Mouse (Mus musculus) T-helper 2 cell (primary cell): ENCODE results near the gene Cd300ld3.
"Not testable (repeated sequence)": the region's sequence is repeated elsewhere in the genome, so short reads cannot be mapped to it uniquely, and the experiment has no call there.

Experiments used
- in situ Hi-C: fragments of 300-600 bp; cut with MboI, MseI; formaldehyde crosslinking; loops from one replicate; pipeline ENCODE4 v1.15.1; 2025; ENCODE audit warnings: high pct_unique_total_duplicates

The Cd300ld3 gene

GRCm38 (mm10) chr11:115054537-115054936 lies 6.3 kb upstream of the Cd300ld3 start:
- in situ Hi-C loops, result no loop called here

- in situ Hi-C loops, result no loop called here
Observed at GRCm38 (mm10) chr11:115052991-115053390, 4.8 kb upstream of the Cd300ld3 start.

- in situ Hi-C loops, result no loop called here
Observed at GRCm38 (mm10) chr11:115052206-115052605, 4.0 kb upstream of the Cd300ld3 start.

DNA sequence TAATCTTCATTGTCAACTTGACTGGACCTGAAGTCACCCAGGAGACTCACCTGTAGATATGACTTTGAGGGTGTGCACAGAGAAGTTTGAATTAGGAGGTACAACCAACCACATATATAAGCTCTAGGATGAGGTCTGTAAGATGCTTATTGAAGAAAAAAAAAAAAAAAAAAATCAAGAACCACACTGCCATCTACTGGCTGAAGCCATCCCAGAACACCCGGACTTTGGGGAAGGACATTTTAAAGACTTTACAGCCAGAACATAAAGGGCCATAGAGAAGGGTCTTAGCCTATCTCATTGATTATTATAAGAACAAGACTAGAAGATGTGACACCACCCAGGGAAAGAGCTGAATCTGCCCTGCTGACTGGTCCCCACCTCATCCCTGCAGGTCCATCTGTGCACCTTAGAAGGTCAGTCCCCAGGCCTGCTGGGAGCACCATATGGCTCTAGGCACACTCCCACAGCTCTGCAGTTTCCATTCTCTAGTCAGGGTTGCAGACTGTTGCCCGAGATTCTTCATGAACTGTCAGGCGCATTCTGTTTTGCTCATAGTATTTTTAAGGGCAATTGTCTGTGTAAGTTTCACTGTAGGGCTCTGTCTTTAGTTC lies 1.2 kb upstream of the Cd300ld3 start:
- in situ Hi-C loops, result no loop called here

- in situ Hi-C loops, result loop anchor here (5.0 kb wide), 1 partner anchor 35 kb away; the partner anchor contains the start of gene Cd300c2
Observed at GRCm38 (mm10) chr11:115037669-115038068, 10.5 kb downstream of the Cd300ld3 start, which contains the start of gene Cd300ld5. Gene Cd300ld5 (minus strand): TSS chr11:115037769.

DNA sequence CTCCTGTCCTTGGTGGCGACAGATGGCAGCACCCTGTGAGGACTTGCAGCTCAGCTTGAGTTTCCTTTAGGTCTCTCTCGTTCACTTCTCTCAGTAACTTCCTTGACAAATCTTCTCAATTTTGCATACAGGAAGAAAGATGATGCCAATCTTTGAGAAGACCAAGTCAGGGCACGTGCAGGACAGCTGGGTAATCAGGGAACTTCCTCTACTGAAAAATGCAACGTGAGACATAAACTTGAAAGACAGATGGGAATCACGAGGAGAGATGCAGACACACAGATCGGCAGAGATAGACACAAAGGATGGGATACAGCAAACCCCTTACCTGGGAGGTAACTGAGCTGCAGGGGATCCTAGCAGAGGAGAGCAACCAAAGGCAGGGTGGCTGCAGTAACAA lies 21.3 kb downstream of the Cd300ld3 start, which contains the start of gene Cd300ld4:
Gene Cd300ld4 (minus strand): TSS at position 101 of the 400 bp plus-strand sequence.
- in situ Hi-C loops, result not testable (repeated sequence)

DNA sequence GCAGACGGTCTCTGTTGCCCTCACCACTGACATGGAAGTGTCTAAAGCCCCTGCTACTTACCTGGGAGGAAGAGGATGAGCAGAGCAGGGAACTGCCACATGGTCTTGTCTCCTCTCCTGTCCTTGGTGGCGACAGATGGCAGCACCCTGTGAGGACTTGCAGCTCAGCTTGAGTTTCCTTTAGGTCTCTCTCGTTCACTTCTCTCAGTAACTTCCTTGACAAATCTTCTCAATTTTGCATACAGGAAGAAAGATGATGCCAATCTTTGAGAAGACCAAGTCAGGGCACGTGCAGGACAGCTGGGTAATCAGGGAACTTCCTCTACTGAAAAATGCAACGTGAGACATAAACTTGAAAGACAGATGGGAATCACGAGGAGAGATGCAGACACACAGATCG lies 32.1 kb downstream of the Cd300ld3 start, which contains the start of gene Cd300ld2:
Gene Cd300ld2 (minus strand): TSS at position 101 of the 400 bp plus-strand sequence.
- in situ Hi-C loops, result not testable (repeated sequence)

DNA sequence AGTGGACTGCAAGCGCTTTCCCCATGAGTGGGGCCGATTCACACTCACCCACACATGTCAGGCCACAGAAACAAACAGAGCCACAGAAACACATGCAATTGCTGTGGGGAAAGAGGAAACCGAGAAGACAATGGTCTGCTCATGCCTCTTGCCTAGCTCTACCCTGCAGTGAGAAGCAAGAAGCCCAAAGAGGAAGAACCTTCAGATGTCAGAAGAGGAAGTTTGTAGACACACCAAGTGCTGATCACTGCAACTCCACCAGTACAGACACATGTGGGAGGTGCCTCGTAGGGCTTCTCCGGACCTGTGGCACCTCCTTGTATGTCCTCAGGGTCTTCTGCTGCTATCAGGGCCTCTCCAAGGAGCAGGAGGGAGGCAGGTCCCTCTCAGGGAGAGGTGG lies 44.1 kb downstream of the Cd300ld3 start:
- in situ Hi-C loops, result loop anchor here (5.0 kb wide), 1 partner anchor 33 kb away; the partner anchor contains the start of gene Cd300ld5

- in situ Hi-C loops, result loop anchor here (5.0 kb wide), 1 partner anchor 36 kb away; the partner anchor contains the start of gene Cd300ld5
Observed at GRCm38 (mm10) chr11:115001474-115002040, 46.7 kb downstream of the Cd300ld3 start, which contains the start of gene Cd300c2. Gene Cd300c2 (minus strand): TSS chr11:115001880.
